Mouse (Mus musculus): ENCODE measurements at regions not wholly inside any gene's neighbourhood (a gene's known extent, or its start where the extent isn't known, plus 50 kb on each side); places are given as distances from the start of the nearest gene placed in this dataset.

GRCm38 (mm10) chr4:3050847-3051135, 116.3 kb upstream of the Vmn1r2 start:
- no peak for TF ChIP-seq CTCF (conservative IDR thresholded peaks at IDR 0.05 in 1 of 2, IDR thresholded peaks at IDR 0.05 in 1 of 2; ENCODE audit: low read depth in 2 of 2, low read length in 2 of 2)
- no peak for TF ChIP-seq TCF12 (IDR thresholded peaks at IDR 0.05; ENCODE audit: low read depth, low read length)
- no peak for TF ChIP-seq EP300 (IDR thresholded peaks at IDR 0.05; ENCODE audit: low read length)
- no peak for TF ChIP-seq SMC3 (IDR thresholded peaks at IDR 0.05; ENCODE audit: low read depth, low read length)
- TF ChIP-seq TBP (conservative IDR thresholded peaks at IDR 0.05; ENCODE audit: low read depth, low read length) = no peak
- no peak for TF ChIP-seq POLR2A (IDR thresholded peaks at IDR 0.05; ENCODE audit: low read depth, low read length)

Measured in CH12.LX (cell line).